Mouse (Mus musculus): ENCODE measurements around the gene Irak4.

Gene Irak4

GRCm38 (mm10) chr15:94543409-94544051, at the start of gene Irak4, which contains the start of gene Pus7l:
Irak4 (plus strand) TSS chr15:94543643.
Pus7l (minus strand) TSS chr15:94543547.
- peak; percentile 90 for DNase-seq (ENCODE audit: low read depth)

- no peak for DNase-seq (ENCODE audit: low read depth)
Observed at GRCm38 (mm10) chr15:94494445-94494844, 49.0 kb upstream of the Irak4 start.

GRCm38 (mm10) chr15:94495936-94496335, 47.5 kb upstream of the Irak4 start:
- DNase-seq (ENCODE audit: low read depth), result no peak

- no peak for DNase-seq (ENCODE audit: low read depth)
Observed at GRCm38 (mm10) chr15:94499260-94499659, 44.2 kb upstream of the Irak4 start.

GRCm38 (mm10) chr15:94503451-94504215, 39.8 kb upstream of the Irak4 start:
- DNase-seq (ENCODE audit: low read depth), result peak; percentile 36

GRCm38 (mm10) chr15:94517913-94518491, 25.4 kb upstream of the Irak4 start:
- DNase-seq (ENCODE audit: low read depth), result no peak

- peak; percentile 51 for DNase-seq (ENCODE audit: low read depth)
Observed at GRCm38 (mm10) chr15:94520205-94520900, 23.1 kb upstream of the Irak4 start.

GRCm38 (mm10) chr15:94520959-94521358, 22.5 kb upstream of the Irak4 start:
- DNase-seq (ENCODE audit: low read depth), result no peak

GRCm38 (mm10) chr15:94523251-94523650, 20.2 kb upstream of the Irak4 start:
- DNase-seq (ENCODE audit: low read depth), result no peak

- no peak for DNase-seq (ENCODE audit: low read depth)
Observed at GRCm38 (mm10) chr15:94524956-94525355, 18.5 kb upstream of the Irak4 start.

- DNase-seq (ENCODE audit: low read depth), result no peak
Observed at GRCm38 (mm10) chr15:94530519-94530918, 12.9 kb upstream of the Irak4 start.

- no peak for DNase-seq (ENCODE audit: low read depth)
Observed at GRCm38 (mm10) chr15:94532306-94532705, 11.1 kb upstream of the Irak4 start.

GRCm38 (mm10) chr15:94532956-94533355, 10.5 kb upstream of the Irak4 start:
- DNase-seq (ENCODE audit: low read depth), result no peak

GRCm38 (mm10) chr15:94535521-94535920, 7.9 kb upstream of the Irak4 start:
- no peak for DNase-seq (ENCODE audit: low read depth)

GRCm38 (mm10) chr15:94539296-94539695, 4.1 kb upstream of the Irak4 start:
- no peak for DNase-seq (ENCODE audit: low read depth)

GRCm38 (mm10) chr15:94542567-94543408, 655 bp upstream of the Irak4 start:
- no peak for DNase-seq (ENCODE audit: low read depth)

GRCm38 (mm10) chr15:94544052-94544636, 701 bp downstream of the Irak4 start:
- DNase-seq (ENCODE audit: low read depth), result no peak

- DNase-seq (ENCODE audit: low read depth), result no peak
Observed at GRCm38 (mm10) chr15:94544844-94545243, 1.4 kb downstream of the Irak4 start.

GRCm38 (mm10) chr15:94553536-94553935, 10.1 kb downstream of the Irak4 start:
- no peak for DNase-seq (ENCODE audit: low read depth)

GRCm38 (mm10) chr15:94557442-94557841, 14.0 kb downstream of the Irak4 start:
- DNase-seq (ENCODE audit: low read depth), result peak; percentile 75

Measured in fibroblast of lung, adult 2 months (primary cell).